Mouse (Mus musculus): ENCODE data around the gene Bcl6.

- TF ChIP-seq POLR2A (IDR thresholded peaks at IDR 0.05; ENCODE audit: control insufficient read depth, extremely low read depth, insufficient read depth, low read length, poor library complexity) (no peak), CTCF (IDR thresholded peaks at IDR 0.05; ENCODE audit: borderline replicate concordance, control insufficient read depth, extremely low read depth, insufficient read depth, low read length, poor library complexity) (no peak)
Measured at GRCm38 (mm10) chr16:23964706-23965367, 23.8 kb downstream of the Bcl6 start.
